Mouse (Mus musculus) adrenal gland, postnatal 10 days (tissue): Measurements from ENCODE around the gene Pnkp. TPM values are rescaled to one million over a fixed set of nuclear protein-coding genes. Genes with fewer than 3 reads are reported as not detected.

Source experiments
- DNase-seq: peaks from one replicate; pipeline ENCODE4 v3.0.0; 2021; ENCODE audit warnings: mixed read lengths
- total RNA-seq, 2 experiments: library from RNA; stranded (reverse); gene quantifications; 2 replicates each; pipeline ENCODE4 v1.2.3; 2021

Gene Pnkp
- total RNA-seq, 2 experiments from 2014 or later, result 37.6 to 38.6 TPM

DNA sequence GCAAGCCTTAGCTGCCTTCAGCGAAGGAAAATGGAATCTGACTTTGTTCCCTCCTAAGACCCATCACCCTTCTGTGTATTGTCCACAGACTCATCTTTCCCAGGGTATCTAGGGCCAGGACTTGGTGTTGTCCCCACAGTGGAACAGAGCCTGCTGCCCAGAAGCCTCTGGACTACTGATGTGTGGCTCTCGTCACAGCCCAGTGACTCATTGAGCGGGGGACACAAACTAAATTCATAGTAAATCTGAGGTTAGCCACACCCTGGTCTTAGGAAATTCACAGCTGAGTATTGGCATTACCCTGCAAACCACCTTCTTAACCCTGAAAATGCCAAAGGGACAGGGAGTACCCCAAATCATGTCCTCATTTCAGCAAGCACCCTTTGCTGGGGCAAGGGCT, 30.2 kb upstream of the Pnkp start:
- no peak for DNase-seq

DNA sequence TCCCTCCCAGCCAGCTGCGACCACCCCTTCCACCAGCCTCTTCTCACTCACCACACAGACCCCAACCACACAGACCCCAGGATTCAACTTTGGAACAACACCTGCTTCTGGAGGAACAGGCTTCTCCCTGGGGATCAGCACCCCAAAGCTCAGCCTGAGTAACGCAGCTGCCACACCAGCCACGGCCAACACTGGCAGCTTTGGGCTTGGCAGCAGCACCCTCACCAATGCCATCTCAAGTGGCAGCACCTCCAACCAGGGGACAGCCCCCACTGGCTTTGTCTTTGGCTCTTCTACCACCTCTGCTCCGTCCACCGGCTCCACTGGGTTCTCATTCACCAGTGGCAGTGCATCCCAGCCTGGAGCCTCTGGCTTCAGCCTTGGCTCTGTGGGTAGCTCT, 28.2 kb upstream of the Pnkp start:
- no peak for DNase-seq

DNA sequence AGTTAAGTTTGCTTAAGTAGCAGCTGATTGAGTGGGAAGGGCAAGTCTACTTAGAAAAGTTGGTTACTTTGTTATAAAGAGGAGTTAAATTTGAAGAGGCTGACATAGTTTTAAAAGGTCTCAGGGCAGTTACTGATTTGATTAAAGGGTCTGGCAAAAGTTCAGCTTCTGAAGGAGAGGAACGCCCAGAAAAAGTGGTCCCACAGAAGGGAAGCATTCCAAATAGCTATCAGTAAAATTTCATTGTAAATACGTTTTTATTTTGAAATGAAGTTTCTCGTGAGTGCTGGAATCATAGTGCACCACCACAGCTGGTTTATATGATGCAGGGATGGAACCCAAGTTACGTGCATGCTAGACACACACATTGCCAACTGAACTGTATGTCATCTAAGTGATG, 24.2 kb upstream of the Pnkp start:
- no peak for DNase-seq

DNA sequence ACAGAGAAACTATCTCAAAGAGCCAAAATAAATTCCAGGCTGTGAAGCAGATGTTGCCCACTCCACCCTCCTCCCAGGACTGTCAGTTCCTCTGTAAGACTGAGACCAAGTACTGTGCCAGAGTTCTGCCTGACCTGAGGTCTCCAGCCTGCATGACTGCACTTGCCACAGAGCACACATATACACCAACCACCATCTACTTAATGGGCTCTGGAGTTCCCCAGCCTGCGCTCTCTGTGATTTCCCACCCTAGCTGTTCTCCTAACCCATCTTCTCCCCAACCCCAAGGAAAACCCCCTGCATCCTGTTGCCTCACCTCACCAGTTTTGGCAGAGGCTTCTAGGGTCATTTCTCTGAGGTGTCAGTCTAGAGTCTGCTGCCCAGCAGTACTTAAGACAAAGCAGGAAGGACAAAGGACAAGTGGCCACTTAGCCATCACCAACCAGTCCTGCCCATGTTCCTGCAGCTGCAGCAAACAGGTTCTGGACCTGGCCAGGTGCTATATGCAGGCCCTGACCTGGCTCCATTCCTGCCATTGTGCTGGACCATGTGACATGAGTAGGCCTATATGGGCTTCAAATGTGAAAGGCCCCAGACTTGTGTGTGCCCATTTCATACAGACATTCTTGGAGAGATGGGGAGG, 21.4 kb upstream of the Pnkp start:
- no peak for DNase-seq

DNA sequence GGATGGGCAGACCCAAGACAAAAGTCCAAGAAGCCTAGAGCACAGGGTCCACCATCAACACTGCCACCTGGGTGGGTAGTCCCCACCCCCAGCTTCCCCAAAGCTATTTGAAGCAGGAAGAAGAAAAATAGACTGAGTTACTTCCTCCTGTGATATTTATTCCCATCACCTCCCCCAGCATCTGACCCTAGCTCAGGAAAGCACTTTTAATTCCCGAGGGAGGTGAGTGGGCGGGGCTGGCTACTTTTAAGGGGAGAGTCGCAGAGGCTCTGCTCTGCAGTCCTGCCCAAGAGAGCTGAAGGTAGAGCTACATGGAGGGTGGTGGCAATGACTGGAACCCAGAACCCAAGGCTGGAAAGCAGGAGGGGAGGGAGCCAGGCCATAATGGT, 20.9 kb upstream of the Pnkp start:
- DNase-seq, result no peak

DNA sequence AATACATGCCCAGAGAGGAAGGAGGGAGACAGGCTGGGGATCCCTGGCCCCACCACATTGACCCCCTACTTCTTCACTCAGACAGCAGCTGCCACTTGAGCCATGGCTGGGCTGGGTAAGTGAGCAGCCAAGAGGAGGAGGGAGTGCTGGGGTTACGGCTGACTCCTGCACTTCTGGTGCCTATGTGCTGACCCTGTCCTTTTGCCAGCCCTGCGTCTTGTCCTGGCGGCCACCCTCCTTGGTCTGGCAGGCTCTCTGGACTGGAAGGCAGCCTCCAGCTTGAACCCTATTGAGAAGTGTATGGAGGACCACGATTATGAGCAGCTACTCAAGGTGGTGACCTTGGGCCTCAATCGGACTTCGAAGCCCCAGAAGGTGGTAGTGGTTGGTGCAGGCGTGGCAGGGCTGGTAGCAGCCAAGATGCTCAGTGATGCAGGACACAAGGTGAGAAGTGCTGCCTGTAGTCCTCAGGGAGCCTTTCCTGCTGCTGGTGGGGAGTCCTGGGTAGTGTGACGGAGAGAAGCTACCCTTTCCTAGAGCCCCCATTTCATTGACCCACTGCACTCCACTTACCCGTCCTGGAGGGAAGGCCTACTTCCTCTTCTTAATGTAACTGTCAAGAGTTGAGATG, 20.4 kb upstream of the Pnkp start:
- DNase-seq, result no peak

DNA sequence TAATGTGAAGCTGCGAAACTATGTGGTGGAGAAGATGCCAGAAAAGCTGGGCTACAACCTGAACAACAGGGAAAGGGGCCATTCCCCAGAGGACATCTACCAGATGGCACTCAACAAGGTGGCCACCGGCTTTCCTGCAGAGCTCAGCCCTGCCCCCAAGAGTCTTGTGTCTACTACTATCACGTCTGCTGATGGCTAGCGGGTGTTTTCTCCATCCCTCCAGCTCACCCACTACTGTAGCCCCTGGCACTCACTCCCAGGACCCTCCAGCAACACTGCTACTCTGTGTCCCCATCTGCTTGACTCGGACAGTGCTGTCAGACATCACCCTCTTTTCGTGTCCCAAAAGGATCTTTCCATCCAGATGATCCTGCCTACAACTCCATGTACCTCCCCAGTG, 18.9 kb upstream of the Pnkp start:
- DNase-seq, result no peak

DNA sequence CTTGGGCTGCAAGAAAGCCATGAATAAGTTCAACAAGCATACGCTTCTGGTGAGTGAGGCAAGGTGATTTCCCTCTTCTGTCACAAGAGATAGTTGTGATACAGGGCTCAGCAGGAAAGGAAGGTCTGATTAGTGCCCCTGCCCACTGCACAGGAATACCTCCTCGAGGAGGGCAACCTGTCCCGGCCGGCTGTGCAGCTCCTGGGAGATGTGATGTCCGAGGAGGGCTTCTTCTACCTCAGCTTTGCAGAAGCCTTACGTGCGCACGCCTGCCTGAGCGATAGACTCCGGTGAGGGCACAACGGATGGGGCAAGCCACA, 17.8 kb upstream of the Pnkp start:
- DNase-seq, result no peak

DNA sequence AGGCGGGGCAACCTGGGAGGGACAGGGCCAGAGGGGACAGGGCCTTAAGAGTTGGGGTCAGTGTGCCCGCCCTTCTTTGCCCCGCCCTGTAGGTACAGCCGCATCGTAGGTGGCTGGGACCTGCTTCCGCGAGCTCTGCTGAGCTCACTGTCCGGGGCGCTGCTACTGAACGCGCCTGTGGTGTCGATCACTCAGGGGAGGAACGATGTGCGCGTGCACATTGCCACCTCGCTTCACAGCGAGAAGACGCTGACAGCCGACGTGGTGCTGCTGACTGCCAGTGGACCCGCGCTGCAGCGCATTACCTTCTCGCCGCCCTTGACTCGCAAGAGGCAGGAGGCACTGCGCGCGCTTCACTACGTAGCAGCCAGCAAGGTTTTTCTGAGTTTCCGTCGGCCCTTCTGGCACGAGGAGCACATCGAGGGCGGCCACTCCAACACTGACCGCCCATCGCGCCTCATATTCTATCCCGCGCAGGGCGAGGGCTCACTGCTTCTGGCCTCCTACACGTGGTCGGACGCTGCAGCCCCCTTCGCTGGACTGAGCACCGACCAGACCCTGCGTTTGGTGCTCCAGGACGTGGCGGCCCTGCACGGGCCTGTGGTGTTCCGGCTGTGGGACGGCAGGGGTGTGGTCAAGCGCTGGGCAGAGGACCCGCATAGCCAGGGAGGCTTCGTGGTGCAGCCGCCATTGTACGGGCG, 17.3 kb upstream of the Pnkp start:
- peak; percentile 64 for DNase-seq

DNA sequence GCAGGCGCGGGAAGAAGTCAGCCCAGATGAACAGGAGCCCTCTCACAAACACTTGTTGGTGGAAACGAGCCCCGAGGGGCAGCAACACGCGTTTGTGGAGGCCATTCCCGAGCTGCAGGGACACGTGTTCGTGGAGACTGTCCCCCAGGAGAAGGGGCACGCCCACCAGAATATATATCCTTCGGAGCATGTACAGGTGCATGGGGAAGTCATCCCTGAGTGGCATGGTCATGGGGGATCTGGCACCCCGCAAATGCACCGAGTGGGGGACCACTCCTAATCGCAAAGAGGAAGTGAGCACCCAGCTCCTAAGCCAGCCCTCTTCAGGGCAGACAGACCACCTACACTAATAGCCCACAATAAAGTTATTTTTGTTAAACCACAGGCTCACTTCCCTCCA, 16.5 kb upstream of the Pnkp start:
- no peak for DNase-seq

DNA sequence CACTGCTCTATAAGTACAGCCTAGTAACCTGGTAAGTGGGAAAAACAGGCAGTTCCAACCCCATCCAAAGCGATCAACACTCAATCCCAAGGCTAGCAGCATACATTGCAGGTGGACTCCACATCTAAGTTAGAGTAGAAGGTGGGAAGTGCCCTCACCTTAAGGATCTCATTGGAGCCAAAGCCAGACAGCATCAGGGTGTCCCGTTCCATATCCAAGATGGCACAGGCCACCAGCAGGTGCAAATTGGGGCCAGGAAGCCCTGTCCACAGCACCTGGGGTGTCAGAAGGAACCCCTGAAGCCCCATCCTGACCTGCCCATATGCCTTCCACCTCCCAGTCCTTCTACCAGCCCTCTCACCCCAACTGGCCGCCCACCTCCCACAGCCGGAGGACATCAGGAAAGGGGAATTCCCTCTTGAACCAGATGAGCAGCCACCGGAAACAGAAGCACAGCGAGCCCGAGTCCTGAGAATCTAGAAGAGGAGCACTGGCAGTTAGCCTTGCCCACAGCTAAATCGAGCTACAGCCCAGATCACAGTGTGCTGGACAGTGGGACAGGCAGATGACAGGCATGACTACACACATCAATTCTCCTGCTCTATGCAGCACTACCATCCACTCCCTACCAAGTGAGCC, 15.0 kb upstream of the Pnkp start:
- no peak for DNase-seq

DNA sequence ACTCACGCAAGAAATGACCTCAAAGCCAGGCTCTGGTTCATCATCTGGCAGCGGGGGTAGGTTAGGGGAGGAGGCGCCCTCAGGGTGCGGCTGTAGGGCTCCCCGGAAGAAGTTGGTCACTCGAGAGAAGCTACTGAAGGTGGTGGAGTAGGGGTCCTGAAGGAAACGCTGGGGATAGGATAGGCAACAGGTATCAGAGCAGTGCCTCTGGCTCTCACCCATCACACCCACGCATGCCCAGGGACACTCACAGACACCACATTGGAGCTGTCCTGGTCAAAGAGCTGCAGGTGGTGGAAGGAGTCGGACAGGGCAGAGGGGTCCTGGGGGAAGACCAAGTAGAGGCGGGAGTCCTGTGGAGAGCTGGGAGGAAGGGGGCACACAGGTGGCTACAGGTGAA, 11.9 kb upstream of the Pnkp start:
- no peak for DNase-seq

DNA sequence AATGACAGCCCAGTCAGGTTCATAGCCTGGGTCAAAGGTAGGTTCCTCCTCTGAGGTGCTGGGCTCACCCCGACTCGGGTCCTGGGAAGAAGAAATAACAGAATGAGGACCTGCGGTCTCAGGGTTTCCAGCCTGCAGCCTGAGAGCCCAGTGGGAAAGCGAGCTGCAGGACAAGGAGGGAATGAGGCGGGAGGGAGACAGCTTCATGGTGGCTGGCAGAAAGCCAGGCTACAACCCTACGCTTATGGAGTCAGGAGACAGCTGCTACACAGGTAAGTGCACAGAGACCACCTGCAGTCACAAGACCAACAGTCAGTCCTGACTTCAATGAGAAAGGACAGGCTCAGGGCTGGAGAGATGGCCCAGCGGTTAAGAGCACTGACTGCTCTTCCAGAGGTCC, 10.1 kb upstream of the Pnkp start:
- no peak for DNase-seq

DNA sequence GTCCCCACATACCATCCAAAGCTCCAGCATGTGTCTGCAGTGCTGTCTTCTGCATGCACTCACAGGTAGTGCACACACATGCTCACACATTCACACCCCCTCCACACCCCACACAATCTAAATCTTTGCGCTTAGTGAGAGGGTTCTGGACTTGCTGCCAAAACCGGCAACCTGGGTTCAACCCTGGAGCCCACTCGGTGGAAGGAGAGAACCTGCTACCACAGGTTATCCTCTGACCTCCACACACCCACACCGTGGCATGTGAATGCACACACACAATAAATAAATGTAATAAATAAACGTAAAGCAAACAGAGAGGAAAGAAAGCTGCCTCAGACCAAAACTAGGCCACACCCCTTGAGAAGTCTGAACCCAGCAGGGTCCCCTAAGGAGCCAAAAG, 9.2 kb upstream of the Pnkp start:
- no peak for DNase-seq

DNA sequence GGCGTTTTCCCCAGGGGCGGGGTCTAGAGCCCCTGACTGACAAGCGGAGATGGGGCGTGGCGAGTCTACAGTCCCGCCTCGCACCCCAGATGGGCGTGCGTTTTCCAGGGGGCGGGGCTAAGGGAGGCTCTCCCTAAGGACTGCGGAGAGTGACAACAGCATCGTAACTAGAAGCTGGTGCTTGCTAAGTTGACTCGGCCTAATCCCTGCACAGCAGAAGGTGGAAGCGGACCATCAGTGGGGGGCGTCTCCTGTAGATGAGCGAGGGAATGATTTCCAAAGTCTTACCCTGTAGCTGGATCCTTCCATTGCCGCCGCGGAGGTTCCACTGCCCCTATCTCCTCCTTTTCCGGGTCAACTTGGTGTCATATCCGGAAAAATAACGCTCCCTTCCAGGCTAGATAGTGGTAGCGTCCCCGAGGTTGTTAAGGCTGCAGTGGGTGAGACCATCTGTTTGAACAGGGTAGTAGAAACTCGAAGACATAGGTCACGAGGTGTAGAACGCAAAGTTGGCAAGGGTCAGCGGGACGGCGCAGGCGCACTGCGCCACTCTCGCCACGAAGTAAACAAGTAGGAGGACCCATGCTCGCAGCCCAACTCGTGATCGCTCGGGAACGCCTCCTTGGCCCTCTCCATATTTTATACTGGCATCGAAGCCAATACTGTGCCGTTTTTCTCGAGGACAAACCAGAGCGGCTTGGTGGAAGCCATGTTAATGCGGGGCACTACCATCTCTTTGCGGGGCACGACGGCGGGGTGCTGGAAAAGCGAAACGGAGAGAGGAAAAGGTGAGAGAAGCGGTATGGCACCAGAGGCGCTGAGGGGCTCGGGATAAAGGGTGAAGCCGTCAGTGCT, 8.2 kb upstream of the Pnkp start, which contains the start of the genes Akt1s1 and Tbc1d17:
Akt1s1 (plus strand) TSS at position 431 of the 855 bp plus-strand sequence.
Tbc1d17 (minus strand) TSS at position 519 of the 855 bp plus-strand sequence.
- DNase-seq, result peak; percentile 98

DNA sequence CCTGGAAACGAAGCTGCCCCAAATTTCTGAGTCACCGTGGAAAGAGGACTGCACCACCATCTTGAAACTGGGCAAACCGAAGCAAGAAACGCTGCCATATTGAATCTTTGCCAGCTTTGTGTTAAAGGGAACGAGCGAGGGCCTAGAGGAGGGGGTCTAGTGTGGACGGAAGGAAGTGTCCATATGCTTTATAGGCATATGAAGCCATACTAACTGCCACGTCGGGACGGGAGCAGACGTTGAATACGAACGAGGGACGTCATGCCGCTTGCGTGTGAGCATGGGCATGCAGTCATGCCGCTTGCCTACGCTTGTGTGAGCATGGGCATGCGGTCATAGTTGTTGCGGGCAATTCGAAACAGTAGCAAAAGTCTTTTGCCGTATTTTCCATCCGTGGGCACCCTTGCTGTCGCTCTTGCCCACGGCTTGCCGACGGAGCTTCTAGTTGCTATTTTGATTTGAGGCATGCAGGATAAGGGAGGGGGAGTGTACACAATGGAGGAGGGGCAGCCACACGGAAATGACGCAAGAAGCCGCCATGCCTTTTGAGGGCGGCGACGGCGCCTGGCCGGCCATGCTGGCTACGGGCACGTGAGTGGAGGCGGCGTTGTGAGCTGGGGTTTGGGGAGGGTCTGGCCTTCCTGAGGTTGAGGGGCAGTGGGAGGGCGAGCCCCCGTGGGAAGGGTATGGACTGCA, 7.4 kb upstream of the Pnkp start:
- peak; percentile 93 for DNase-seq

DNA sequence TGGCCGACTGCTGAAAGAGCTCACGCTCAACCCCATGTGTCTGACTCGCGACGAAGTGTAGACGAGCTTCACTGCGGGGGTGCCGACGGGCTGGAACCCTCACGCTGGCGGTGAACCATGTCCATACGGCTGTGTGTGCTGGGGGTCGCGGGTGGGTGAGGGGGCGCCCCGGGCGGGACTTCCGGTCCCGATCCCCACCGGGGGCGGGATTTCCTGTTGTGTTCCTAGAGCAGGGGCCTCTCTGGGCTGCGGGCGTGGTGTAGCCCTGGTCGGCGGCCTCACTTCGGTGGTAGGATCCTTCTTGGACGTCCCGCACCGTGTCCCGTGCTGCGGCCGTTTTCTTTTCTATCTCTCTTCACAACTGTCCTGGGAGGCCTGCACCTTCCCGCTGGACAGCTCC, 6.8 kb upstream of the Pnkp start:
- peak; percentile 88 for DNase-seq

DNA sequence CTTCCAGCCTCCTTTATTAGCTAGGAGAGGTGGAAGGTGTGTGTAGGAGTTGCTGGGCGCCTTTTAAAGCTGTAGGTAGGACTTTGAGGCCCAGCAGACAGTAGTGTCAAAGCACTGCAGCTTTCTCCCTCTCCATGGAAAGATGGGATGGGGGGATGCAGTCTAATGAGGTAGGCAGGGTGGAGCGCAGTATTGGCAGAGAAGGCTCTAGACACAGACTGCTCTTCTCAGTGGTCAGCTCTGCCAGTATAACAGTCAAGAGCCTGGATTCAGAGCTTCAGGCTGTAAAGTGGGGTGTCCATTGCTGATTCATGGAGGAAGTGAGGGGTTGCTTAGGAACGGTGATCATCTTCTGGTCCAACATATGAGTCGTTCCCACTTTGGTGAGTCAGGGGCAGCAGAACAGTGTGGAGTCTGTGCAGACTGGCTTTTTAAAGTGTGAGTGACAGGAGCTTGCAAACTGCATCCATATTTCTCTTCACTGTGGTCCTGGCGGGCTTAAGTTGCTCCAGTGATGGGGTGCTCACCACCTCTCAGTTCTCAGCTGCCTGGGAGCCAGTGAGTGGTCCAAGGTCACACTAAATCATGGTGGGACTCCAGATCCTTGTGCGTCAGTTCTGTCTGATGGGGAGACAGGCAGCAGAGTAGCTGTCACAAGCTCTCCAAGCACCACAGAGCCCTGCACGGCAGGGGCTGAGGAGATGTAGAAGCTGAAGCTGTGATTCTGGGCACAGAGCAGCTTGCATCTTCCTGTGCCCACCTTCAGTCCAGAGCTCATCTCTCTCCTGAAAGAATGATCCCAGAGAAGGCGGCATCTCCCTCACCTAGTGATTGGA, 5.9 kb upstream of the Pnkp start:
- DNase-seq, result no peak

DNA sequence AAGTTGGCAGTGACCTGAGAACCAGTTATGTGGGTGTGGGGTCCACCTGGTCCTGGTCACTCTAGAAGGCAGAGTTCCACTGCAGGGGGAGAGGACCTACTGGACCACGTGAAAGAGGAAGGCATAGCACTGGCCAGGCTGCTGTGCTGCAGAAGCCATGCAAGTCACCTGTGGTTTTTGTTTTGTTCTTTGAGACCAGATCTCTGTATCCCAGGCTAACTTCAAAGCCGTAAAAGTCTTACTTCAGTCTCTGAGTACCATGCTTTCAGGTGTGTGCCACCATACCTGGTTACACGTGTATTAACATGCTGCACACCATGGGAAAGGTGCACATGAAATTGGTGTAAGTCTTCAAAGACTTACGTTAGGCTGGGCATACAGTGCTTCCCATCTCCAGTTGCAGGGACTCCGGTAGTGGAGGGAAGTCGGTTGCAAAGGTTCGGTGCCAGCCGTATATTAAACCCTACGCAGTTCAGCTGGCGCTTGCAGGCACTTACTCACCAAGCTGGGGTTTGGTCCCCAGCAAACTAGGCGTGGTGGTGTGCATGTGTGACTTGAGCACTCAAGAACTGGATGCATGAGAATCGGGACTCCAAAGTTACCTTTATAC, 5.2 kb upstream of the Pnkp start:
- no peak for DNase-seq

DNA sequence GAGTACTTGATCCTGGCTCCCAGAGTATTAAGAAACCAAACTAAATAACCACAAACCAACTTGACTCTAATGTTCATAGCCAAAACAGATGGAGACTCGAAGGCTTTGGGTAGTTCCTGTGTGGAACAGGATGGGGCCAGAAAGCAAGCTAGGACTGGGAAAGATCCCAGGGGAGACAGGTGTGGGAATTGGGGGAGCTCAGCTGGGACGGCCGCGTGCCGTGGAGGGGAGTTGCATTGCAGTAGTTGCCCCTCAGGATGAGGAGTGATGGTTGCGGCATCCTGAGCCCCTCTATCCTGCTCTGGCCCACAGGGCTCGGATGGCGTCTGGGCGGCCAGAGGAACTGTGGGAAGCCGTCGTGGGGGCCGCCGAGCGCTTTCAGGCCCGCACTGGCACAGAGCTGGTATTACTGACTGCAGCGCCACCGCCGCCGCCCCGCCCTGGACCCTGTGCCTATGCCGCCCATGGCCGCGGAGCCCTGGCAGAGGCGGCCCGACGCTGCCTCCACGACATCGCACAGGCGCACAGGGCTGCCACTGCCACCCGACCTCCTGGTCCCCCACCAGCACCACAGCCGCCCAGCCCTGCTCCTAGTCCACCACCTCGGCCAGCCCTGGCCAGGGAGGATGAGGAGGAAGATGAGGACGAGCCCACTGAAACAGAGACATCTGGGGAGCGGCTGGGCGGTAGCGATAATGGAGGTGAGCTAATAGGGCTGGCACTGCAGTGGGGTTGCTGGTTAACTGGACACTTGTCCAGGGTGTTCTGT, 4.5 kb upstream of the Pnkp start:
- DNase-seq, result no peak
